Mouse (Mus musculus): ENCODE measurements around the gene Sec14l5.
A peak's percentile ranks its signal among the peaks of the same experiment; 100 is the strongest.

Gene Sec14l5

GRCm38 (mm10) chr16:5147037-5147385, at the start of gene Sec14l5:
Sec14l5 (plus strand) TSS chr16:5147109.
- DNase-seq (ENCODE audit: low spot score in 2 of 2) = no peak

- DNase-seq (ENCODE audit: low spot score in 2 of 2) = no peak
These were observed 45.9 kb upstream of the Sec14l5 start for GRCm38 (mm10) chr16:5101000-5101399.

DNA sequence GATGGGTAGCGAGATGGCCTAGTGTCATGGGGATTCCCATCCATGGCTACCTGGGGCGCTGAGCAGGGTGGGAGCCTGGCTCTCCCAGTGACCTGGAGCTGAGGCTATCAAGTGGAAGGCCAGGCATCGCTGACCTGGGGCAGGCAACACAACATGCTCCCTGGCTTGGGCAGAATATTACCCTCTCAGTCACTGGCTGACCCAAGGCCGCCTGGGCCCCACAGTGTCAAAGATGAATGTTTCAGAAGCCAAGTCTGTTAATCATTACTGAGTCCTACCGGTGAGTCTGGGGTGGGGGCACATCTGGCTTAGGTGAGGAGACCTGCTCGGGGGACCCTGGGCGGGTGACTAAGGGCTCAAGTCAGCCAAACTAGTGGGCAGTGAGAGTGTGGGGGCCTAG, 37.0 kb upstream of the Sec14l5 start:
- DNase-seq (ENCODE audit: low spot score in 2 of 2) = no peak

DNA sequence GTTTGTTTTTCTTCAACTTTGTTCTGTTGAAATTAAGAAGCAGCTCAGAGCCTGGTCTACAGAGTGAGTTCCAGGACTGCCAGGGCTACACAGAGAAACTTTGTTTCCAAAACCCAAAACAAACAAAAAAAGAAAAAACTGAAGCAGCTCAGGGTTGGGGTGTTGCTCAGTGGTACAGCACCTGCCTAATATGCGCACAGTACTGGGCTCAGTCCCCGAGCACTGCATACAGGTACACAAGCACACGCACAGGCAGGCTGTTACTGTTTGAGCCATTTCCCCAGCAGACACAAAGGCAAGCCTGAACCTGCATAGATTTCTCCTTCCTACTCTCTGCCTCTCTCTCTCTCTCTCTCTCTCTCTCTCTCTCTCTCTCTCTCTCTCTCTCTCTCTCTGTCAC, 35.9 kb upstream of the Sec14l5 start:
- DNase-seq (ENCODE audit: low spot score in 2 of 2) = no peak

DNA sequence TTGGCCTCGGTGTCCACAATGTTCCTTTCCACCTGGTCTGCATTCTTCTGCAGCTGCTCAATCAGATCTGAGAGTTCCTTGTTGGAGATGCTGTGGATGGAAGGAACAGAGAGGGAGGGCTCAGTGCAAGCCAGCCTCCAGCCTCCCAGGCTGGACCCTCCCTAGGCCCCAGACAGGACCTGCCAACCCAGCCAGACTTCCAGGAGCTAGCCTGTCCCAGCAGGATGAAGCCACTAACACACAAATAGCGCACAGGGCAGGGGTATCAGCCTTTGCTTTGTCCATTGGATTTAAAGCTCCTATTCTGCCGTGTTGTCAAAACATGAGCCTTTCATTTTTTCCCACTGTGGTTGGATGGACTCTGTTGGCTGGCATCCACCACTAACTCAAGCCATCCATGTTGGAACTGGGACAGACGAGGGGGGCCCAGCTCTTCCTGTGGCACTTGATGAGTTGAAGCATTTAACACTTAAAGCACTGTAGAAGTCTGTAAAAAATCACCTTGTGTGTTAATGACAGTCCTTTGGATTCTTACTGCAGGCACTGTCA, 33.8 kb upstream of the Sec14l5 start:
- DNase-seq (ENCODE audit: low spot score in 2 of 2) = no peak

- DNase-seq (ENCODE audit: low spot score in 2 of 2) = no peak
These were observed 33.3 kb upstream of the Sec14l5 start for GRCm38 (mm10) chr16:5113582-5113981.

- no peak for DNase-seq (ENCODE audit: low spot score in 2 of 2)
These were observed 27.5 kb upstream of the Sec14l5 start for GRCm38 (mm10) chr16:5119385-5119784.

DNA sequence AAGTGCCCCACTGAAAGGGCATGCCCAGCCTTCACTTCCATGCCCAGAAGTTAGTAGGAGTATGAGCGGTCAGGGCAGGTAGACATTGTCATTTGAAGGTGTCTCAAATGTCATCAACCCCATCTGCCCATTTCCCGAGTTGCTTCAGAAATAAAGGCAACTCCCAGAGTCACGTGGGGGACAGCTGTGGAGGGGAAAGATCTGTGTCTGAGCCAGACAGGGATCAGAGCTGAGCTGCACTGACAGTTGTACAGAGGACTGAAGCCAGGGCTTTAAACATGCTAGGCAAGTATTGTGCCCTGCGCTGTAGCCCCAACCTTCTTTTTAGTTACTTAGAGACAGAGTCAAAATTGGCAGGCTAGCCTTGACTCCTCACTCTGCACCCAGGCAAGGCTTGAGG, 27.1 kb upstream of the Sec14l5 start:
- DNase-seq (ENCODE audit: low spot score in 2 of 2) = no peak

DNA sequence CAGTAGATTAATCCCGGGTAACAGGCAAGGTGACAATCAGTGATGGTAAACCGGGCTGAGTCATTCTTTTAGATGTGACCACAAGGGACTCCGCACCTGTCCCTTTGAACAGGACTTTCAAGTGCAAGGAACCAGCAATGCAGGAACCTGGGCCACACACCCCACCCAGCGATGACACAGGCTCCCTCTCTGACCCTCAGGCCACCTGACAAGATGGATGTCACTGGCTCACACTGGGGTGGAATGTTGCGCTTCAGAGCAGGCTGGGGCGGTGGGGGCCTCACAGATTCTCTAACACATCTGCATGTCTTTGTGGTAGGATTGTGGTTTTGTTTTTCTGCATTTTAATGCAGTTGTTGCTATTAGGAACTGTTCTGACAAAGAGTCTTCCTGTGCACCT, 23.4 kb upstream of the Sec14l5 start:
- no peak for DNase-seq (ENCODE audit: low spot score in 2 of 2)

DNA sequence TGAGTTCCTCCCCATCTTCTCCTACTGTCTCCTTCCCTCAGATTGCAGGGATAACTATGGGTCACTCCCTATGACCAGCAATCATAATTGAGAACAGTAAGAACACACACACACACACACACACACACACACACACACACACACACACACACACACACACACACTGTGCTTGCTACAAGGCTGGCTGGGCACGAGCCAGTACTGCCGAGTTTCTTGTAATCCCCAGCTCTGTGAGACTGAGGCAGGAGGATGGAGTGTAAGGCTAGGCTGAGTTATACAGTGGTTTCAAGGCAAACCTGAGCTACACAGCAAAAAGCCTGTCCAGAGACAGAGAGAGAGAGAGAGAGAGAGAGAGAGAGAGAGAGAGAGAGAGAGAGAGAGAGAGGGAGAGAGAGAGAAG, 16.7 kb upstream of the Sec14l5 start:
- no peak for DNase-seq (ENCODE audit: low spot score in 2 of 2)

DNA sequence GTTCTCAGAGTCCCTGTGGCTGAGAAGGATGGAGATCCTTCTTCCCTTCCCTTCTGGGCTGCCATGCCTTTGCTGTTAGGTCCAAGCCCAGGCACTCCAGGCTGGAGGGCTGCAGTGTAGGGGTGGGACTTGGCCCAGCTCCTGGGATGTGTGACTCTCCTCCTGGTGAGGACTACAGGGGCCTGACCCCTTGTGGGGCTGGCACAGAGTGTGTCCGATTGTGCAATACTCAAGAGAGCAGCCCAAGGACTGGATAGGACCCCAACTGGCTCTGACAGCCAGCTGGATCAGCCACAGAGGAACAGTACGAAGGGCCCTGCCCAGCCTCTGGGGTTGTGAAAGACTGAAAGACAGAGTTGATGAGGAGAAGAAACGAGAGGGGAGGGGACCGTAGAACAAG, 16.1 kb upstream of the Sec14l5 start:
- DNase-seq (ENCODE audit: low spot score in 2 of 2) = no peak

- no peak for DNase-seq (ENCODE audit: low spot score in 2 of 2)
These were observed 15.5 kb upstream of the Sec14l5 start for GRCm38 (mm10) chr16:5131251-5131922.

- peak in 1 of 2 experiments; percentile 10 for DNase-seq (ENCODE audit: low spot score in 2 of 2)
These were observed 14.5 kb upstream of the Sec14l5 start, which contains the start of gene Ppl for GRCm38 (mm10) chr16:5132401-5132801. Ppl (minus strand) TSS chr16:5132421.

DNA sequence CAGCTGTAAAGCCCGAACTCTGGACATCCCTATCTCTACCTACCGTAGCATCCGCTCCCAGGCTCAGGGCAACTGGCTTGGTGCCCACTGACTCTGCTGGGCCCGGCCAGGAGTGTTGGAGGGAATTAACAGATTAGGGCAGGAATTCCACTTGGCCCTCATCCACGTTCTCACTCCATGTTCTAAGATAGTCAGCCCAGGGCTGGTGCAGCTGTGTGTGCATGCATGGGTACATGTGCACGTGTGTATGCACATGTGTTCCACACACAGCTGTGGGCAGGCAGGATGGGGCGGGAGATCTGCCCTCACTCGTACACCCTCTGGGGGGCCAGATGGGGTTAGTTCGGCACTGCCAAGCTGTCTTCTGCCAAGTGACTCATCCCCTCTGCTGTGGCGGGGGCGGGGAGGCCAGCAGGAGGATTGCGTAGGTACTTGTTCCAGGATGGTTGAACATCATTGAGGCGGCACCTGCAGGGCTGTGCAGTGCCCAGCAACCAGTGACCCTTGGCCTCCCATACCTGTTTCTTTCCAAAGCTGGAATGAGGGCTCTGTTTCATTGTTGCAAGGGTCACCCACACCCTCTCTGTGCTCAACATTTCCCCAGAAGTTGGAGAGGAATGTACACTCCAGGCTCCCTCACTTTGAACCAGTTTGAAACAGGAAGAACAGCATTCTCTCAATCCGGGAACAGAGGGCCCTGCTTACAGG, 12.1 kb upstream of the Sec14l5 start:
- DNase-seq (ENCODE audit: low spot score in 2 of 2) = peak in 1 of 2 experiments; percentile 16

DNA sequence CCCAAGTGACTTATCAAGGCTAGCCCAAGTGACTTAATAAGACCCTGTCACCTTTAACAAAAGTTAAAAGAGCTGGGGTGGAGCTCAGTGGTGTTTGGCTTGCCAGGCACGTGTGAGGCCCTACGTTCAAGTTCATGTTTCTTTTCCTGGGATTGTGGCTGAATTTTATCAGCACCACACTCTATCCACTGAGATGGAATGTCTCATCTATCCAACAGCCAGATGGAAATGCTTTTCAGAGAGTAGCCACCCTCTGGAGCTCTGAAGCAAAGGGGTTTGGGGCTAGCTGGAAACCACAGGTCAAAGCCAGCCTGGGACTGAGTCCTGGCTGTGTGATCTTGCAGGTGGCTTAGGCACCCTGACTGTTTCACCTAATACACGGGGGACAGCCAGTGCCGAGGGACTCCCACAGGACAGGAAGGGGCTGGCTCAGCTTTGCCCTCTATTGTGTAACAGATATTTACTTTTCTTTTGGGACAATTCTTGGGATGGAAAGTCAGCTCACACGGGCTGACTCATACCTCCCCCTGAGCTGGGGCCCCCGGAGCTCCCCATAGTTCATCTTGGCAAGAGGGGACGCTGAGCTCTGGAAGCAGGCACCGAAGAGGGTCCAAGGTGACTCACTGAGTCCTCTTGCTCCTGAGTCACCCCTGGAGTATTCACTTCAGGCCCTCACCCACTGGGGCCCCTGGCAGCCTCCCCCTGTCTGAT, 11.2 kb upstream of the Sec14l5 start:
- no peak for DNase-seq (ENCODE audit: low spot score in 2 of 2)

DNA sequence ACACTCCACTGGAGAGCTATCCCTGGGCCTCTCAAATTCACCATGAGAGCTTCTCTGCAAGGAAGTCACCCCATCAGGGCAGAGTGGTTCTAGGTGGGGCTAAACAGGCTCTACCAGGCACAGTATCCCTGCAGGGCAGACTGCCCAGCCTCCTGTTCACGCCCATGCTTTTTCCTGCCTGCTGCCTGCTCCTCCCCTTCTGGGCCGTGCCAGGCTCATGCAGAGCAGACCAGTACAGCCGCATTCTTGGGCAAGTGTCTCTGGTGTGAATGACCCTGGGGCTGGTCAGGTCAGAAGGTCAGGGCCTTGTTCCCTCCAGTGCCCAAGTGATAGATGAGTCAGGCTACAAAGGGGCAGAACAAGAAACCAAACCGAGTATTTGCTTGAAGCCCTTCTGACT, 10.4 kb upstream of the Sec14l5 start:
- DNase-seq (ENCODE audit: low spot score in 2 of 2) = no peak

DNA sequence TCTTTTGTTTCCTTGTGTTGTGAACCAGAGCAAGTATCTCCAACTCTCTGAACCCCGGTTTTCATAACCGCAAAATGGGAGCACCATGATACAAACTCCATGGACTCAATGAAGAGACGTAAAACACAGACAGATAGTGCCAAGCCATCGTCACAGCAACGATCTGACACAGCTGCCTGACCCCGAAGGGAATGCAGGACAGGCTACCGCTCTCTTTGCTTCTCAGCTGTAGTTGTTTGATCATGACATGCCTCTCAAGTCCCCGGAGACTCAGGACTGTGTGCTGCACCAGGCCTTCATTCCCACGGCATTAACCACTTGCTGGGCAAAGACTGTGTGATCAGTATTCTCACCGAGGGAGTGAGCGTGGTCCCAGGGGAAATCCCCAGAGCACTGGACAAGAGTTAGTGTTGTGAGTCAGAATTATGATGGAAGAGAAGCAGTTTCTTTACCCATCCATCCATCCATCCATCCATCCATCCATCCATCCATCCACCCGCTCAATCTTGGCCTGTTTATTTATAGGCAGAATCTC, 9.8 kb upstream of the Sec14l5 start:
- no peak for DNase-seq (ENCODE audit: low spot score in 2 of 2)

- DNase-seq (ENCODE audit: low spot score in 2 of 2) = no peak
These were observed 7.2 kb upstream of the Sec14l5 start for GRCm38 (mm10) chr16:5139741-5140140.

- peak; percentile 53 to 71 for DNase-seq (ENCODE audit: low spot score in 2 of 2)
These were observed 1.3 kb upstream of the Sec14l5 start for GRCm38 (mm10) chr16:5145570-5145969.

DNA sequence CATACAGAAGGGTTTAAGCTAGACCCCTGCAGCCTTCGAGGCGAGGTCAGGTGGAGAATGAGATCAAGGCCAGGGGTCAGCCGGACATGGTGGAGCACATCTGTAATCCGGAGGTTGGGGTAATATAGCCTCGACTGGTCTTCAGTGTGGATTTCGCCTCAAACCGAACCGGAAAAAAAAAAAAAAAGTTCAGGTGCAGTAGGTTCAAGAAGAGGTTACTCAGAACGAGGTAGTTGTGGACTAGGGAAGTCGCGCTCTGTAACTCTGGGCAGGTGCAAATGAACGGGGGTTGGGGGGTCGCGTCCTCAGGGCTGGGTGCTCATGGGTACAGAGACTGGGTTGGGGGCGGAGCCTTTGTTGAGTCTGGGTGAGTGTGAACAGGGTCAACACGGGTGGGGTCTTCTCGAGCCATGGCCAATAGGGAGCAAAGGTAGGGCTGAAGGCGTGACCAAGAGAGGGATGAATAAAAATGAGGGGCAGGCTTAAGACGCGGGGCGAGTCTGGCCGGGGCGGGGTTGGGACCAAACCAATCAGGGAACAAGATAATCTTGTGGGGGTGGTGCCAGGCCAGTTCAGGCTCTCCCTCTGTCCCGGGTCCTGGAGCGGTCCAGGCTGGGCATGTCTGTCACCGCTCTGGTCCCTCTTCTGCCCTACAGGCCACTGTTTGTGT, 407 bp upstream of the Sec14l5 start:
- DNase-seq (ENCODE audit: low spot score in 2 of 2) = no peak

- no peak for DNase-seq (ENCODE audit: low spot score in 2 of 2)
These were observed 3.6 kb downstream of the Sec14l5 start for GRCm38 (mm10) chr16:5150544-5150943.
